Mouse (Mus musculus) liver, embryonic 14.5 days (tissue): ENCODE measurements around the gene Sept11. TPM values are rescaled to one million over a fixed set of nuclear protein-coding genes. Genes with fewer than 3 reads are reported as not detected.

ENCODE experiments used
- ATAC-seq: fragments of 200-750 bp; cut with Nextera tagmentation; 2 replicates; pipeline ENCODE4 v1.8.0; 2017; ENCODE audit warnings: moderate number of reproducible peaks, mild to moderate bottlenecking, moderate library complexity; ENCODE audit not compliant: insufficient read depth
- DNase-seq, 3 experiments: peaks; one replicate each; pipeline ENCODE4 v3.0.0-alpha.2; 2012 to 2013; ENCODE audit warnings: low read depth in 3 of 3, low spot score in 3 of 3
- H3K27ac ChIP-seq: fragments of 300-500 bp; sonication (generic); 2 replicates; pipeline ENCODE4 v1.5.1; 2014; ENCODE audit warnings: moderate library complexity, mild to moderate bottlenecking, control low read depth, inconsistent platforms
- H3K27me3 ChIP-seq: fragments of 300-500 bp; sonication (generic); 2 replicates; pipeline ENCODE4 v1.6.1; 2014; ENCODE audit warnings: mild to moderate bottlenecking, low read length, moderate library complexity; ENCODE audit not compliant: control insufficient read depth, insufficient read depth
- H3K36me3 ChIP-seq: fragments of 300-500 bp; sonication (generic); replicated peaks from 2 replicates; pipeline ENCODE4 v1.6.1; 2014; ENCODE audit warnings: low read depth; ENCODE audit not compliant: control insufficient read depth, insufficient read depth
- H3K4me1 ChIP-seq, 2 experiments: fragments of 200-500 bp in 1 of 2; fragments of 300-500 bp in 1 of 2; sonication (generic) in 1 of 2; replicated peaks; 2 replicates each; pipeline ENCODE4 v1.6.1; 2012 to 2014; ENCODE audit warnings: antibody characterized with exemption in 1 of 2, inconsistent platforms in 1 of 2, low read length in 1 of 2; ENCODE audit not compliant: control insufficient read depth in 2 of 2, insufficient read depth in 2 of 2
- H3K4me2 ChIP-seq: fragments of 300-500 bp; sonication (generic); 2 replicates; pipeline ENCODE4 v1.6.1; 2014; ENCODE audit warnings: low read depth, mild to moderate bottlenecking, control low read depth, moderate library complexity
- H3K4me3 ChIP-seq, 2 experiments: fragments of 200-500 bp in 1 of 2; fragments of 300-500 bp in 1 of 2; sonication (generic) in 1 of 2; 2 replicates each; pipeline ENCODE4 v1.5.1; 2012 to 2014; ENCODE audit warnings: low read depth in 2 of 2, low read length in 2 of 2, mild to moderate bottlenecking in 2 of 2, control low read depth in 1 of 2, inconsistent platforms in 1 of 2, moderate library complexity in 1 of 2; ENCODE audit not compliant: insufficient read depth in 1 of 2
- H3K9ac ChIP-seq: fragments of 300-500 bp; sonication (generic); replicated peaks from 2 replicates; pipeline ENCODE4 v1.6.1; 2014; ENCODE audit warnings: mild to moderate bottlenecking, control low read depth, moderate library complexity
- H3K9me3 ChIP-seq: fragments of 300-500 bp; sonication (generic); 2 replicates; pipeline ENCODE4 v1.6.1; 2016; ENCODE audit warnings: low read length, mixed read lengths; ENCODE audit not compliant: control insufficient read depth
- CTCF ChIP-seq: IDR thresholded peaks from 2 replicates; pipeline ENCODE4 v1.5.1; 2016; ENCODE audit warnings: antibody characterized with exemption, low read depth, control low read depth
- EP300 ChIP-seq: IDR thresholded peaks from 2 replicates; pipeline ENCODE4 v1.6.1; 2016; ENCODE audit warnings: antibody characterized with exemption, low read depth
- WGBS: fragments of 180-500 bp; shearing (Covaris S2); extraction: QIAGEN DNeasy Blood & Tissue Kit; methylation state at CpG from one replicate; pipeline ENCODE4 v1.1.7; 2014; ENCODE audit not compliant: insufficient replicate concordance; 5-methylcytosine and 5-hydroxymethylcytosine counted together
- polyA plus RNA-seq, 2 experiments: library from polyadenylated mRNA; depleted of rRNA in 1 of 2; stranded (reverse) in 1 of 2; unstranded in 1 of 2; fragments of >200 nt; fragmentation: Nextera tagmentation in 1 of 2; extraction: Ambion mirVana in 1 of 2; gene quantifications; 2 replicates each; pipeline versions ENCODE4 v1.2.1 to v1.2.3; 2012 to 2014

Sept11 gene
- polyA plus RNA-seq, 2 experiments, result 13.8 to 18.6 TPM

DNA sequence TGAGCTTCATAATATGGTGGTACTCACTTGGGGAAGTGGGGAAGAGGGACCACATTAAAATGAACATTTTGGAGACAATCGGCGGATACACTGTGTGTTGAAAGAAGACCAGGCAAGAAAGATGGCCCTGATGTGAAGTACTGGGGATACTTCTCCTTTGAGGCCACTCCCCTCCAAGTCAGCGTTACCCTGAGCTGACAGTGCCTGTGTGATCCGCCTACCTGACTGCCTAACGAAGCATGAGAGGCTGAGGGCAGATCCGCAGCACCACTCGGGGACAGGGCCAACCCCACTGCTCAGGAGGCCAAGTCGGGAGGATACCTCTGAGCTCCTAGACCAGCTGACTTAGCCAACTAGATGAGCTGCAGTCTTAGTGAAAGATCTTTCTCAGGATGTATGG, 24.4 kb downstream of the Sept11 start:
- WGBS, result 48% methylated on average over 8 of the region's 8 CpGs
- Histone ChIP-seq H3K4me1 (peaks cover 0 to 7% of the 10 kb centered on the region in 2 experiments; a peak in 1 of 4 replicates), H3K4me3 (no peak overlapping the region), H3K4me2 (no peak overlapping the region), H3K9ac (no peak overlapping the region), H3K36me3 (no peaks in the 10 kb centered on the region), H3K27me3 (no peaks in the 10 kb centered on the region), H3K27ac (no peak overlapping the region), H3K9me3 (no peaks in the 10 kb centered on the region)
- ATAC-seq (no peak), DNase-seq (no peak)
- no peak for TF ChIP-seq CTCF
- TF ChIP-seq EP300, result no peak

DNA sequence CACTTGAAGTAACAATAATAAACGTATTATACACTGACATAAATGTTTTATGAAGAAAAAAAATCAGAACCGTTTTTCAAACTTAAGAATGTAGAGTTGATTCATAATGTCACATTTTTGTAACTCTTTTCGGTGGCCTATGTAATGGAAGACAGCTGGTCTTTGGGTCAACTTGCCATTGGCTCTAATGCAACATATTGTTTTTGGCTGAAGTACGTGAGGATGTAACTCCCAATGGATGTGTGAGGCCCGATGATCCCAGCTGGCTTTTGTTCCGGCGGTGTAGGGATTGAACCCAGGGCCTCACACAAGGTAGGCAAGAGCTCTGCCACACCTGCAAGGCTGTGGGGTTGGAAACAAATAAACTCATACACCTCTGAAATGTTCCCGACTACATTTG, 28.4 kb downstream of the Sept11 start:
- DNase-seq (no peak), ATAC-seq (no peak)
- Histone ChIP-seq H3K27ac (no peak overlapping the region), H3K4me1 (peaks cover 0 to 11% of the 10 kb centered on the region in 2 experiments; a peak in 2 of 4 replicates), H3K27me3 (no peaks in the 10 kb centered on the region), H3K4me2 (no peak overlapping the region), H3K9me3 (no peaks in the 10 kb centered on the region), H3K4me3 (no peak overlapping the region), H3K36me3 (no peaks in the 10 kb centered on the region), H3K9ac (no peak overlapping the region)
- TF ChIP-seq CTCF (no peak), EP300 (no peak)
- WGBS, result 71% methylated on average over 8 of the region's 8 CpGs

DNA sequence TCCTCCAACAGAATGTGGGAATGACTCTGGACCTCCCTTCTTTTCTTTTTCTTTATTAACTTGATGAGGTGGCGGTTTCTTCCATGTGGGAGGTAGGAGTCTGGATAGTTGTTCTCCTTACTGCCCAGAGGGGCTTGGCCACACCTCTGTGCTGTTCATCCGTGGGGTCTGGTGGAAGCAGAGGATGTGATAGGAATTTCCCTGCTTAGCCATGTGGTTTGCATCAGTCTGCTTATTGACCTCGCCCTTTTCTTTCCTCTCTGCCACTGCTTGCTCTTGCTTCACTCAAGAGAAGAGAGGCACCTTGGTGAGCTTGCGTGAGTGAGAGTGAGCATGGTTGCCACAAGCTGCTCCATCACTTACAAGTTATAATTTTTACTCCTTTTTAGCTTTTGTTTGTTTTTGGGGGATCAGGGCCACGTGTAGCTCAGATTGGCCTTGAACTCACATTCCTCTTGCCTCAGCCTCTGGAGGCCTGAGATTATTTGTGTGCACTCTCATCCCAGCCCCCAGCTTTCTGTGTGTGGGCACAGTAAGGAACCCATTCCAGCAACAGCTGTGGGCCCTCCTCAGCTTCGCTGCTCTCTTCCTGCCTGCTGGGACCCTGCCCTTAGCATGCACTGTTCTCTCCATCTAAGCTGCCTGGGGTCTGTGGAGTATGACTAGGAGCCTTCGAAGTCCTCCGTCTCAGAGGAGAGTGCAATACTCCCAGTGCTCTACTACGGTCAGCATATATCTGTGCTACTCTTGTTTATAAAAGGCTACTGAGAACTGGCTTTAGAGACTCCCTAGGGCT, 31.0 kb downstream of the Sept11 start:
- H3K36me3 ChIP-seq, result no peaks in the 10 kb centered on the region
- H3K27me3 ChIP-seq, result no peaks in the 10 kb centered on the region
- no peak overlapping the region for H3K9ac ChIP-seq
- H3K4me3 ChIP-seq, result no peak overlapping the region
- H3K4me1 ChIP-seq, result peaks cover 0 to 21% of the 10 kb centered on the region in 2 experiments; a peak in 2 of 4 replicates
- no peaks in the 10 kb centered on the region for H3K9me3 ChIP-seq
- no peak overlapping the region for H3K4me2 ChIP-seq
- DNase-seq (no peak), ATAC-seq (no peak)
- no peak for TF ChIP-seq EP300
- WGBS, result 54% methylated on average over 9 of the region's 9 CpGs
- no peak overlapping the region for H3K27ac ChIP-seq

DNA sequence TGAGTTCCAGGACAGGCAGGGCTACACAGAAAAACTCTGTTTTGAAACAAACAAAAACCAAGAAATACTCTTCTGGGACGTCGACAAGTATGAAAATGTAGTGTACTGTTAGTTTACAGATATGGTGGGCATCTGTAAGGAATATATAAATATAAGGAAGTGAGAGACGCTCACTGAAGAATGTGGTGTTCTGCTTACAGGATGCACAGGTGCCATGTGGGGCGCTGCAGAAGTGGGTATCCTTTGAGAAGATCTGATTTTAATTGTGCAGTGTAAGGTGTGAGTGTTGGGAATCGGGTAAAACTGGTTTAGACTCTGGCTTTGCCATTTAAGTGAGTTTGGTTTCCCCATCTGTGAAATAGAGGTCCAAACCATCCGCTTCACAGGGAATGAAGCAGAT, 32.1 kb downstream of the Sept11 start:
- 76% methylated on average over 6 of the region's 6 CpGs for WGBS
- H3K4me2 ChIP-seq, result no peak overlapping the region
- H3K9me3 ChIP-seq, result no peaks in the 10 kb centered on the region
- no peak overlapping the region for H3K9ac ChIP-seq
- DNase-seq, result no peak
- H3K4me3 ChIP-seq, result no peak overlapping the region
- TF ChIP-seq CTCF, result no peak
- H3K27ac ChIP-seq, result no peak overlapping the region
- no peaks in the 10 kb centered on the region for H3K27me3 ChIP-seq
- H3K36me3 ChIP-seq, result no peaks in the 10 kb centered on the region
- no peak for ATAC-seq
- peaks cover 0 to 28% of the 10 kb centered on the region in 2 experiments; a peak in 2 of 4 replicates for H3K4me1 ChIP-seq

DNA sequence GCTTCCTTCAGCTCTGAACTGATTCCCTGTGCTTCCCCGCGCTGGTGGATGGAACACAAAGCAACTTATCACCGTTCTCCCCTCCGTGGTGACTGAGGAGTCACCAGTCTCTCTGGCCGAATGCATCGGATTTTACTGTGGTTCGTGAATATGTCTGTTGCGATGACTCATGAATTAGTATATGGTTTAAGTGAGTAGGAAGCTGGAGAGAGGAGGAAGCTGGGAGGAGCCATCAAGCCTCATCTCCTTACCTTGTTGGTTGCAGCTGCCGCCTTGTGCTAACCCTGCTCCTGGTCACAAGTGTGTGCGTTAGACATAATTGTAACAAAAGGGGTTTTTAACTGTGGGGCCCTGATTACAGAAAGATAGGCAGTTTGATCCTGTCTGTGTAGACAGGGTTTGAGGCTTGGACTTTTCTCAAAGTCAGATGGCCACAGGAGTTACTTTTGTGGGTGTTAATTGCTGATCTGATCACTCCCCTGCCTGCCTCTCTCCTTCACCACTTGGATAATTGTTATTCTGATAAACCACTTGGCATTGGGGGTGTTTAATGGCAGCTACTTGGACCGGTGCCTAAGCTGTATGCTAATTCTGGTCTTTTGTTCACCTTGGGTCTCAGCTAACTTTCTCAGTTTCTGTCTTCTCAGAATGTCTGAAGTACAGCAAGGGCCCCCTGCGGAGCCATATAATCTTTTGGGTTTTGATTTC, 33.1 kb downstream of the Sept11 start:
- H3K9ac ChIP-seq, result no peak overlapping the region
- H3K9me3 ChIP-seq, result no peaks in the 10 kb centered on the region
- no peak overlapping the region for H3K27ac ChIP-seq
- no peaks in the 10 kb centered on the region for H3K36me3 ChIP-seq
- WGBS, result 38% methylated on average over 12 of the region's 12 CpGs
- H3K4me2 ChIP-seq, result no peak overlapping the region
- no peak for DNase-seq
- ATAC-seq, result no peak
- no peak for TF ChIP-seq EP300
- no peak for TF ChIP-seq CTCF
- no peak overlapping the region for H3K4me3 ChIP-seq
- peaks cover 0 to 25% of the 10 kb centered on the region in 2 experiments; a peak in 2 of 4 replicates for H3K4me1 ChIP-seq
- no peaks in the 10 kb centered on the region for H3K27me3 ChIP-seq
